9 mouse cellular contexts compared by ENCODE assay signal in genomic region chr6:87672661-87673060, GRCm38 (mm10). TPM values are rescaled to one million over a fixed set of nuclear protein-coding genes. Genes with fewer than 3 reads are reported as not detected.
DNase-seq lines count a peak whose midpoint lies in the region; ATAC-seq and TF ChIP-seq lines count a peak whose summit lies in the region.
"Had no signal": no experiment of that assay in that cellular context is flagged by ENCODE, and none has a peak within 500 bp of the region (broad histone marks: within the 10 kb centered on the region; RNA-seq: fewer than 3 reads in every experiment).

No protein-coding gene starts in this region.

- TF ChIP-seq POLR2A in CH12.LX (IDR thresholded peaks at IDR 0.05; ENCODE audit: low read depth, low read length): no peak

- peaks cover 0 to 24% of the 10 kb centered on the region in 2 experiments; a peak in 2 of 4 replicates for H3K4me1 ChIP-seq in CH12.LX (ENCODE audit: control insufficient read depth in 1 of 2, insufficient read depth in 2 of 2)
- peaks cover 3% of the 10 kb centered on the region; the same call in 1 of the 2 replicates for H3K4me1 ChIP-seq in forebrain, embryonic 14.5 days (ENCODE audit: control insufficient read depth, insufficient read depth, low read length)
- H3K4me1 ChIP-seq in liver, embryonic 13.5 days (replicated peaks): peaks cover 75% of the 10 kb centered on the region

- DNase-seq in heart, adult 11 months: peak; percentile 87
- no peak for DNase-seq in heart, adult 9 months (ENCODE audit: low spot score in 2 of 2)
- no peak for DNase-seq in CH12.LX (ENCODE audit: extremely low read depth)
- no peak for DNase-seq in forebrain, embryonic 14.5 days (ENCODE audit: low spot score)
- DNase-seq in liver, embryonic 13.5 days: no peak
- no peak for DNase-seq in ovary, postnatal 10 days (ENCODE audit: low spot score)
- DNase-seq in thymus, adult 18-20 months: no peak
- no peak for DNase-seq in spleen, postnatal 36 days (ENCODE audit: low spot score in 2 of 2)

- H3K4me2 ChIP-seq in CH12.LX (ENCODE audit: insufficient read depth, low read depth, poor library complexity, severe bottlenecking): peak overlapping the region; percentile 65
- peak overlapping the region; percentile 51 for H3K4me2 ChIP-seq in forebrain, embryonic 14.5 days (ENCODE audit: low read length)
- H3K4me2 ChIP-seq in liver, embryonic 13.5 days: peak overlapping the region; percentile 51

- peak overlapping the region in 2 of 3 experiments; percentile 43 to 77 for H3K4me3 ChIP-seq in CH12.LX (replicated peaks in 1 of 3; ENCODE audit: low read depth in 2 of 3, low read length in 2 of 3, poor library complexity in 1 of 3)
- peak overlapping the region; percentile 22; the same call in 1 of the 2 replicates for H3K4me3 ChIP-seq in forebrain, embryonic 14.5 days (ENCODE audit: low read depth, low read length)
- H3K4me3 ChIP-seq in liver, embryonic 13.5 days (replicated peaks): peak overlapping the region; percentile 26

- H3K27me3 ChIP-seq in CH12.LX (replicated peaks): no peaks in the 10 kb centered on the region
- no peaks in the 10 kb centered on the region for H3K27me3 ChIP-seq in forebrain, embryonic 14.5 days (replicated peaks; ENCODE audit: control insufficient read depth, insufficient read depth, low read length)
- H3K27me3 ChIP-seq in liver, embryonic 13.5 days: no peaks in the 10 kb centered on the region

- no peak for TF ChIP-seq RAD21 in CH12.LX (IDR thresholded peaks at IDR 0.05; ENCODE audit: low read depth, low read length)

- 56% methylated on average over 4 of the region's 4 CpGs for WGBS in forebrain, embryonic 14.5 days
- 36% methylated on average over 4 of the region's 4 CpGs for WGBS in liver, embryonic 13.5 days (ENCODE audit: insufficient replicate concordance)

- H3K79me2 ChIP-seq in CH12.LX (replicated peaks; ENCODE audit: control insufficient read depth, extremely low read depth, insufficient read depth, poor library complexity, severe bottlenecking): no peaks in the 10 kb centered on the region

- ATAC-seq in forebrain, embryonic 14.5 days: no peak
- no peak for ATAC-seq in liver, embryonic 13.5 days (ENCODE audit: low read depth)

- H3K9ac ChIP-seq in CH12.LX (ENCODE audit: insufficient read depth, low read depth): peak overlapping the region; percentile 60; the same call in 1 of the 2 replicates
- H3K9ac ChIP-seq in forebrain, embryonic 14.5 days (ENCODE audit: low read length): peak overlapping the region; percentile 42
- peak overlapping the region; percentile 46 for H3K9ac ChIP-seq in liver, embryonic 13.5 days

- no peak overlapping the region for H3K27ac ChIP-seq in CH12.LX (ENCODE audit: insufficient read depth, low read depth)
- H3K27ac ChIP-seq in forebrain, embryonic 14.5 days (ENCODE audit: low read depth, low read length): no peak overlapping the region
- H3K27ac ChIP-seq in liver, embryonic 13.5 days: peak overlapping the region; percentile 20

- no peak for TF ChIP-seq CTCF in CH12.LX (conservative IDR thresholded peaks at IDR 0.05 in 1 of 2, IDR thresholded peaks at IDR 0.05 in 1 of 2; ENCODE audit: low read depth in 2 of 2, low read length in 2 of 2)

- dilution Hi-C loops in CH12.LX (cut with MboI; ENCODE audit: extremely low pct_ligation_motif_present, extremely low pct_unique_long_range_greater_than_20kb, low sequenced_read_pairs): no loop called here

- TF ChIP-seq EP300 in CH12.LX (IDR thresholded peaks at IDR 0.05; ENCODE audit: low read length): no peak

- in situ Hi-C loops in CH12.LX (cut with MboI; ENCODE audit: low pct_ligation_motif_present, low pct_unique_long_range_greater_than_20kb, low sequenced_read_pairs): loop anchor here (5.0 to 25.0 kb wide), 2 partner anchors 210 to 275 kb away; no protein-coding TSS in a partner anchor

- H3K36me3 ChIP-seq in CH12.LX (replicated peaks in 1 of 2; ENCODE audit: control insufficient read depth in 1 of 2, insufficient read depth in 1 of 2, low read length in 1 of 2): peaks cover 3% of the 10 kb centered on the region in 2 experiments
- H3K36me3 ChIP-seq in forebrain, embryonic 14.5 days (ENCODE audit: control insufficient read depth, insufficient read depth, low read length): 0 out of 2 replicates have a peak, but pooled peaks cover 2% of the 10 kb centered on the region
- peaks cover 4% of the 10 kb centered on the region; the same call in 1 of the 2 replicates for H3K36me3 ChIP-seq in liver, embryonic 13.5 days

- H3K9me3 ChIP-seq in CH12.LX (replicated peaks; ENCODE audit: low read length): no peaks in the 10 kb centered on the region
- no peaks in the 10 kb centered on the region for H3K9me3 ChIP-seq in forebrain, embryonic 14.5 days (replicated peaks; ENCODE audit: control insufficient read depth, low read length)
- H3K9me3 ChIP-seq in liver, embryonic 13.5 days (replicated peaks): no peaks in the 10 kb centered on the region

TF ChIP-seq in CH12.LX, 34 proteins besides CTCF, POLR2A, EP300 and RAD21:
- TF ChIP-seq TCF12 (IDR thresholded peaks at IDR 0.05; ENCODE audit: low read depth, low read length) (no peak), UBTF (IDR thresholded peaks at IDR 0.05; ENCODE audit: low read depth, low read length) (no peak), ZC3H11A (IDR thresholded peaks at IDR 0.05; ENCODE audit: low read depth, low read length) (no peak), SMC3 (IDR thresholded peaks at IDR 0.05; ENCODE audit: low read depth, low read length) (no peak), HCFC1 (IDR thresholded peaks at IDR 0.05; ENCODE audit: low read depth, low read length) (no peak), MAFK (IDR thresholded peaks at IDR 0.05; ENCODE audit: insufficient replicate concordance, low read length) (no peak), IRF4 (IDR thresholded peaks at IDR 0.05; ENCODE audit: low read depth, low read length) (no peak), KAT2A (IDR thresholded peaks at IDR 0.05; ENCODE audit: insufficient replicate concordance, low read length) (no peak), TBP (conservative IDR thresholded peaks at IDR 0.05; ENCODE audit: low read depth, low read length) (no peak), ELF1 (IDR thresholded peaks at IDR 0.05; ENCODE audit: low read depth, low read length) (no peak), JUN (IDR thresholded peaks at IDR 0.05; ENCODE audit: insufficient read depth, low read depth, low read length) (no peak), USF1 (IDR thresholded peaks at IDR 0.05; ENCODE audit: low read depth, low read length) (no peak), ZKSCAN1 (IDR thresholded peaks at IDR 0.05; ENCODE audit: borderline replicate concordance, low read depth, low read length) (no peak), JUND (conservative IDR thresholded peaks at IDR 0.05; ENCODE audit: low read depth, low read length) (no peak), MYC (IDR thresholded peaks at IDR 0.05; ENCODE audit: low read depth, low read length) (no peak)

RNA-seq across cellular contexts. Expression of gene Aplf, which starts 0.7 kb away (rescaled TPM):
- total RNA-seq in CH12.LX (2012; rRNA removed) (9.1 and 10.3 TPM in 2 replicates), CH12.LX (2014; rRNA removed) (13.8 and 15.8 TPM in 2 replicates)
- 11.1 and 11.9 TPM in 2 replicates for polyA plus RNA-seq in CH12.LX (2012; ENCODE audit: insufficient read length, low read depth)
- polyA plus RNA-seq in forebrain, embryonic 14.5 days (2014; fragmentation: Nextera tagmentation; extraction: Ambion mirVana): 14.9 and 15.4 TPM in 2 replicates
- polyA plus RNA-seq in liver, embryonic 13.5 days (2015; fragmentation: Nextera tagmentation; extraction: Ambion mirVana): 16.6 and 19.8 TPM in 2 replicates

RNA-seq across cellular contexts. Expression of gene Efcc1, which starts 58.0 kb away (rescaled TPM):
- total RNA-seq in CH12.LX (2012; rRNA removed) (not detected in 2 replicates), CH12.LX (2014; rRNA removed) (not detected in 2 replicates)
- polyA plus RNA-seq in CH12.LX (2012; ENCODE audit: insufficient read length, low read depth): 0.14 and 0.18 TPM in 2 replicates
- polyA plus RNA-seq in forebrain, embryonic 14.5 days (2014; fragmentation: Nextera tagmentation; extraction: Ambion mirVana): 0.89 and 2.0 TPM in 2 replicates
- 0.16 and 0.35 TPM in 2 replicates for polyA plus RNA-seq in liver, embryonic 13.5 days (2015; fragmentation: Nextera tagmentation; extraction: Ambion mirVana)
- total RNA-seq: neutrophil, adult 5-6 weeks had no signal
